Mouse (Mus musculus) bone marrow, adult 2 months (tissue): ENCODE results near the gene Grin2b.

Experiments used
- CTCF ChIP-seq: fragments of 200-500 bp; IDR thresholded peaks from 2 replicates; pipeline ENCODE4 v1.5.1; 2011; ENCODE audit warnings: low read length, control low read depth; ENCODE audit not compliant: control insufficient read depth, insufficient read depth
- POLR2A ChIP-seq: fragments of 200-500 bp; IDR thresholded peaks from 2 replicates; pipeline ENCODE4 v1.6.1; 2011; ENCODE audit warnings: low read depth, mild to moderate bottlenecking, control low read depth, low read length, borderline replicate concordance; ENCODE audit not compliant: control insufficient read depth

- TF ChIP-seq CTCF (no peak), POLR2A (no peak)
These were observed 154.3 kb downstream of the Grin2b start for GRCm38 (mm10) chr6:136018962-136019361.
